Mouse (Mus musculus): ENCODE results near the gene Gm17655.
"Not testable (repeated sequence)": the region's sequence is repeated elsewhere in the genome, so short reads cannot be mapped to it uniquely, and the experiment has no call there.

Gene Gm17655

DNA sequence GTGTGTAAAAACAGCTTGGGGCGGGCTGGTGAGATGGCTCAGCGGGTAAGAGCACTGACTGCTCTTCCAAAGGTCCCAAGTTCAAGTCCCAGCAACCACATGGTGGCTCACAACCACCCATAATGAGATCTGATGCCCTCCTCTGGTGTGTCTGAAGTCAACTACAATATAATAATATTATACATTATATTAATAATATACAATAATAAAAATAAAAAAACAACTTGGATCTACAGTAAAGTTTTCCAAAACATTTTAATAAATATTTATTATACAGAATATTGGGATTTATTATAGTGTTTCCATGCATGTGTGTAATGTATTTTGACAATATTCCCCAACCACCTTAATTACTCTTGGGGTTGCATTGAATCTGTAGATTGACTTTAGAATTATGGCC, at the start of gene Gm17655:
TSS of gene Gm17655 (minus strand) at position 101 of the 400 bp plus-strand sequence.
- DNase-seq (ENCODE audit: low read depth), result not testable (repeated sequence)

- DNase-seq (ENCODE audit: low read depth), result peak; percentile 73
Observed at GRCm38 (mm10) chr5:110109991-110110441, 37.7 kb upstream of the Gm17655 start, which contains the start of gene Zfp605. Gene Zfp605, plus strand, starts transcription at chr5:110110092.

- DNase-seq (ENCODE audit: low read depth), result no peak
Observed at GRCm38 (mm10) chr5:110108305-110108628, 36.0 kb upstream of the Gm17655 start.

DNA sequence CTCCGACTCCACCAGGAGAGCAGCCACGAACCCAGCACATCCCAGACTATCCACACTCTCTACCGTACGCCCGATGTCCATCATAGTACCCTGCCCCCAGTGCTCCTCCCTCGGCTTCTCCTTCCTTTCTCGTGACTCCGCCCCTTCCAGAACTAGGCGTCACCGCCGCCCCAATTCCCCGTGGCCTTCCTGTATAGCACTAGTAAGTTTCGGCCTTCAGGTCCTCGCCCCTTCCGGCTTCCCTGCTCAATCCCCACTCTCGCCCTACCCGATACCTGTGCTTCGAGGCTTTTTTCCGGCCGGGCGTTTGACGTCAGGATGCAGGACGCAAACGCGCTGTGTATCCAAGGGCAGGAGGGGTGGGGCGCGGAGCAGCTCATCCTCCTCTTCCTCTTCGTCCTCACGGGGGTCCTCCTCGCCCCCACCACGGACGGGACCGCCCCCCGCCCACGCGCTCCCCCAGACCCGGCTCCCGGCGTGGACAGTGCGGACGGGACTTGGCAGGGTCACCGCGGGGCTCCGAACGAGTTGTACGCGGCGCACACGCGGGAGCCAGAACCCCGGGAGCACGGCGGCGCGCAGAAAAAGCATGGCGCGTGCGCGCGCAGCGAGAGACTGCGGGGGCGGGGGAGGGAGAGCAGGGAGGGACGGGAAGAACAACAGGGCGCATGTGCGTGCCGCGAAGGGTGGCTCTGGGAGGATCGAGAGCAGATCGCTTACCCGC, 35.4 kb upstream of the Gm17655 start, which contains the start of gene Gtpbp6:
TSS of gene Gtpbp6 (minus strand) at position 617 of the 724 bp plus-strand sequence.
- peak; percentile 96 for DNase-seq (ENCODE audit: low read depth)

DNA sequence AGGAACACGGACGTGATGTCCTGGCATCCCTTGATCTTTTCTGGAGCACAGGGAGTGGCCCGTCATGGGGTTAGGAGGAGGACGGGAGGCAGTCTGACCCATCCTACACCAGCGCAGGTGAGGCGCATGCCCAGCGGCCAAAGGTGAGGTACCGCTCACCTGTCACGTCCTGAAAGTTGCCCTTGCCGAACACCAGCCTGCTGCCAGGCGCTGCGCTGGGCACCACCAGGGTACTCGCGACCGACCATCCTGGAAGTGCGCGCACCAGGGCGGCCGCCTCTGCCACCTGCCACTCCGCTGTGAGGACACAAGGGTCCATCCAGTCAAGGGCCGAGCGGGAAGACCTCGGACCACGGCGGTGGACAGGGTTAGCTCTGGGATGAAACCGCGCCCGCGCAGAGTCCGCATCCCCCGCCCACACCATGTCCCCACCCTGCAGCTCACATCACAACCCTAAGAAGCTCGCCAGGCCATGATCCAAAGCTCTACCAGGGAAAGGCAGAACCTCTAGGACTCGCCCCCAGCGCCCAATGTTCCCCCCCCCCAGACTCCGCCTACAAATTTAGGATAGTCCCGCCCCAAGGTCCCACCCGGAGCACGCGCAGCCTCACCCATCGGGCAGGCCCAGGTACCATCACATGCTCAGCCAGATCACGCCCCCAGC, 34.7 kb upstream of the Gm17655 start:
- DNase-seq (ENCODE audit: low read depth), result no peak

DNA sequence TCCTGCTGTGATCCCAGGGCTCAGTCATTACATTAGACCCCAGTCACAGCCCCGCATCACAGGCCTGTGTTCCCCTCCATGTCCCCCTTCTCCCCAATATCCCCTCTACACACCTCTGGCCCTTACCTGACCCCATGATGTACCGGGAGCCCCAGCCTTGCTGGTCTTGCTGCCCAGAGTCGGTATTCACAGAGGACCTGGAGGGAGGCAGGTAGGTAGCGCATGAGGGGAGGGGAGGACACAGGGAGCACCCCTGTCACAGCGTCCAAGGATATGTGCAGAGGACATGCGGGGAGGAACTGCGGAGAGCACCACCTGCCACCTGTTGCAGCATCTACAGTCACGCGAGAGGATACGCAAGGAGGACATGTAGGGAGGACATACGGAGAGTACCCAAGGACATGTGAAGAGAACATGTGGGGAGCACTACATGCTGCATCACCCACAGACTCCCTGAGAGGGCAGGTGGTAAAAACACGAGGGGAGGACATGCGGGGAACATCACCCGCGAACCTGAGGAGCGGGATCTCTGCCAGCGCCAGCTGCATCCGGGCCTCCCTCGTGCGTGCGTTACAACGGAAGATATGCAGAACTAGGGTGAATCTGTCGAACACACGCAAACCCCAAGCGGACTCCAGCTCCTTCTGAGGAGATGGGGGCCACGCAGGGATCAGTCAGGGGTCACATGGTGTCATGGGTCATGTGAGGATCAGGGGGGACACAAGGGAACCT, 34.0 kb upstream of the Gm17655 start:
- DNase-seq (ENCODE audit: low read depth), result no peak

DNA sequence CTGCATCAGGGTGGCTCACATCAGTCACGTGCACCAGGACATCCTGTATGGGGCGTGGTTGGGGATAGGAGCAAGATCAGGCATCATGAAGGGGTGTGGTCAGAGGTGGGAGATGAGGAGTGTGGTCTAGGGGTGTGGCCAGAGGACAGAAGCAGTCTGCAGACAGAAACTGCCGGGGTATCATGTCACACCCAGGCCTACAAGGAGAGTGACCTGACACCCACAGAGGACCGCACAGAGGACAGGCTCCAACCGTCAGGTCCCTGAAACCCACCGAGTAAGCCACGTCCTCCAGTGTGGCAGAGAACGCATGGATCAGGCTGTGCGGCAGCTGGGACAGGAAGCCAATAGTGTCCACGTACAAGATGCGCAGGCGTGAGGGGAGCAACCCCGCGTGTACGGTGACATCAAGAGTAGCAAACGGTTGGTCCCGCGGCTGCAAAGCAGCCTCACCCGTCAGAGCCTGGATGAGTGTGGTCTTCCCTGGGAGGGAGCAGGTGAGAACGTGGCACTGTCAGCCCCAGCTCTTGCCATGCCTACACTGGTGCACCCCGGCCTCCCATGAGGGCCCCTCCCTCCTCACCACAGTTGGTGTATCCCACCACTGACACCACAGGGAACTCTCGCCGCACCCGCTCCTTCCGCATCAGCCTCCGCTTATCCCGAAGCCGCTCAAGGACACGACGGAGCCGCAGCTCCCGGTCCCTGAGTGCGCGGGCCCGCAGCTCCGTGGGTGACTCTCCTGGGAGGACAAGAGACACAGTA, 32.5 kb upstream of the Gm17655 start:
- DNase-seq (ENCODE audit: low read depth), result no peak

DNA sequence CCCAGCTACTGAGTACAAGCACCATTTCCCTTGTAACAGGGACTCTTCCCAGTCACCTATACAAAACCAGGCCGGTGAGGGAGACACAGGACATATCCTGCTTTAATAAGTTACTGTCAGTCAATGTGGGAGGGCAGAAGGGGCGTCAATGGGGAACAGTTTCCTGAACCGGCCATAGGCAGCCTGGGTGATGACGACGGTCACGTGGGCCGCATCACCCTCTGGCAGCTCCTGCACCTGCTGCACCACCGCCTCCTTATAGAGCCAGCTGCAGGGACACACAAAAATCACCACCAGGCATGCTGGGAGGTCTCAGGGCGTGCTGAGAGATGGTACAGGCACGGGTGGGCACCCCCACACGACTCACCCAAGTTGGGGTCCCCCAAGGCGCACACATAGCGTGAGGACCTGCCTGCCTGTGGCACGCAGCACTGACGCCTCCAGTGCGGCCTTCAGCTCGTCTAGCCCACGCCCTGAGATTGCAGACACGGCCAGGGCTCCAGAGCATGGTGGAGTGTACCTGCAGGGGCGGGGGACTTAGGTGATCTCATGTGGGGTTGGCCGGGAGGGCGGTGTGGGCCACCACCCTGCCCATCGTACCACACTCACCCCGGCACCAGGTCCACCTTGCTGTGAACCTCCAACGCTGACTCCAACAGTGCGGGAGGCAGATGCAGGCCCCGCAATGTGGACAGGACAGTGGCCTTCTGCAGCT, 31.7 kb upstream of the Gm17655 start:
- DNase-seq (ENCODE audit: low read depth), result no peak

DNA sequence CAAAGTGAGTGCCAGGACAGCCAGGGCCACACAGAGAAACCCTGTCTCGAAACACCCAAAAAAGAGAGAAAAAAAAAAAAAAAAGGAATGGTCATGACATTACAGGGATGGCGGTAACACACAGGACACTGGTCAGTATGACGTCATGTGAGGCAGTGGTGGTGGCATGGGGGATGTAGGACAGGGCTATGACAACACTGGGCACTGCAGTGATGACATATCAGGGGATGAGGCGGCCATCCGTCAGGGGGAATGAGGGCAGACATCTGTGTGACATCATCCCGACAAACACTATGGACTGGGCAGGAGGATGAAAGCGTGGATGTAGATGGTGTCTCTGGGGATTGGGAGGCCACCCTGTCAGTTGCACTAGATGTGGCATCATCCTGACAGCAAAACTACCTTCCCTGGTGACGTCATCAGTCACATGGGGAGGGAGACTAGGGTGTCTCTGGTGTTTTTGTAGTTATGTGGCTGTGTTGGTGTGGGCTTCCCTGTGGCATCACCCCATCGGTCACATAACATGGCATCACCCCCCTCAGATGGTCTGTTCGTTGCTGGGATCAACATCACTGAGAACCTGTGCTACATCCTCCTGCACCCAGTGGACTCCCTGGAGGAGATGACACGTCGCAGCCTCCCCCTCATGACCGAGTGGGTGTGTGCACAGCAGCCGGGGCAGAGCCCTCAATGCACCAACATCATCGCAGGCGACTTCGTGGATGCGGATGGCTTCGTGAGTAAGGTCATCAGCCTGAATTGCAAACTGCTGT, 30.7 kb upstream of the Gm17655 start:
- no peak for DNase-seq (ENCODE audit: low read depth)

GRCm38 (mm10) chr5:110102429-110102828, 30.1 kb upstream of the Gm17655 start:
- no peak for DNase-seq (ENCODE audit: low read depth)

DNA sequence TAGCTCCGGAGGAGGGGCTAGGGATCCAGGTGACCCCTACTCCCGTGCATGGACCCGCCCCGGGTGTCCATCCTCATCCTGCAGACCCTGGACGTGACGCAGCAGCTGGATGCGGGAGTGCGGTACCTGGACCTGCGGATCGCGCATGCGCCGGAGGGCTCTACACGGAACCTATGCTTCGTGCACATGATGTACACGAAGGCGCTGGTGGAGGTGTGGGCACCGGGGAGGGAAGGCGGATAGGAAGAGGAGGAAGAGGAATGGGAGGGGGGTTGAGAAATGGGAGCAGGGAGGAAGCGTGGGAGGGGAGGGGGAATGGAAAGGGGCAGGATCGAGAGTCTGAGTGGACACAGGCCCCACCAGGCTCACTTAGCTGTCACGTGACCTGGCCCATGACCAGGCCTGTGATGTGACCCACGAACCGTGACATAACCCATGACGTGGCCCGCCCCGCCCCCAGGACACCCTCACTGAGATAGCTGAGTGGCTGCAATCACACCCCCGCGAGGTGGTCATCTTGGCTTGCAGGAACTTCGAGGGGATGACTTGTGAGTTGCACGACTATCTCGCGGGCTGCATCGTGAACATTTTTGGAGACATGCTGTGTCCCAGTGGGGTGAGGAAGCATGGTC, 29.5 kb upstream of the Gm17655 start:
- DNase-seq (ENCODE audit: low read depth), result no peak

DNA sequence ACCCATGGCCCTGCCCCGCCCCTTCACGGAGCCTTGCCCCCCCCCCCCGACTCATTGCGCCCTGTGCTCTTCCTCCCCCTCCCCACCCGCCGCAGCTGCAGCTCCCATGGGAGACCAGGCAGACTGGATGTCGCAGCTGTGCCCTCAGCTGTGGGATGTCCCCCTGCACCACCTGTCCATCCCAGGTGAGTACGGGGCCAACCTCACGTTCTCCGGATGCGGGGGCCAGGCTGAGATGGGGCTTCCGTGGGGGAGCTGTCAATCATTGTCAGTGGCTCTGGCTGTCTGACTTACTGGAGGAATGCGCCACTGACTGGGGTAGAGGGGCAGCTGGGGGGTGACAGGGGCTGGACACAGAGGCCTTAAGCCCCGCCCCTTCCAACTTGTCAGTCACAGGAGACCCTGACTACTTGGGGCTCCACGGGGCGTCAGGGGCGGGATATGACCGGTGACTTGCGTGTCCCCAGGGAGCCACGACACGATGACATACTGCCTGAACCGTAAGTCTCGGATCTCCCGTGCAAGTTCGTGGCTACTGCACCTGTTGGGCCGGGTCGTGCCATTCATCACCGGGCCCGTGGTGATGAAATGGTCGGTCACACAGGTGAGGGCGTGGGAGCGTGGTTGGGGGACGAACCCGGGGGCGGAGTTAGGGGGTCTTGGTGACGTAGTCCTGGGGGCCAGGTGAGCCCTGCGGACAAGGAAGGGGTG, 28.8 kb upstream of the Gm17655 start:
- no peak for DNase-seq (ENCODE audit: low read depth)

GRCm38 (mm10) chr5:110099656-110100580, 27.6 kb upstream of the Gm17655 start, which contains the start of gene Plcxd1:
Gene Plcxd1, plus strand, starts transcription at chr5:110099969.
- DNase-seq (ENCODE audit: low read depth), result no peak

DNA sequence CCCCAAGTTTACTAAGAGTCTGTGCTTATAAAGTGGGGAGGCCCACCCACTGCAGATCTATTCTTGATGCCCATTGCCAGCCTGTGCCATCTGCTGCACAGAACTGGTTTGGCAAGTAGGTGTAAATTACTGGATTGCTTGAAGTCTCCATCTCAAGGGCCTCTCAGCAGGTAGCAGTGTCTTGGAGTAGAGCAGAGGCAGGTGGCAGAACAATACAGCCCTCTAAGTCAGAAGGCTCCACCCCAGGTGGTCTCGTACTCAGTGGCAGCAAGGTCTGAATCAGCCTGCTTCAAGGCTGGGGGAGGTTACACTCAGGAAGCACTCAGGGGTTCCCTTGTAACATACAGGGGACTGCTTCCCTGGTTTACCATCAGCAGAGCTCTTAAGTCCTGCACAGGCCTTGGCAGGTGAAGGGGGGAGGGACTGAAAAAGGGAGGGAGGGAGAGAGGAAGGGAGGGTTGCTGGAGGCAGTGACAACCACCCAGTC, 26.7 kb upstream of the Gm17655 start:
- DNase-seq (ENCODE audit: low read depth), result no peak

- DNase-seq (ENCODE audit: low read depth), result no peak
Observed at GRCm38 (mm10) chr5:110094847-110095213, 22.5 kb upstream of the Gm17655 start.

GRCm38 (mm10) chr5:110094030-110094846, 21.9 kb upstream of the Gm17655 start, which contains the start of gene Gm35315:
Gene Gm35315, minus strand, starts transcription at chr5:110094420.
- peak; percentile 85 for DNase-seq (ENCODE audit: low read depth)

DNA sequence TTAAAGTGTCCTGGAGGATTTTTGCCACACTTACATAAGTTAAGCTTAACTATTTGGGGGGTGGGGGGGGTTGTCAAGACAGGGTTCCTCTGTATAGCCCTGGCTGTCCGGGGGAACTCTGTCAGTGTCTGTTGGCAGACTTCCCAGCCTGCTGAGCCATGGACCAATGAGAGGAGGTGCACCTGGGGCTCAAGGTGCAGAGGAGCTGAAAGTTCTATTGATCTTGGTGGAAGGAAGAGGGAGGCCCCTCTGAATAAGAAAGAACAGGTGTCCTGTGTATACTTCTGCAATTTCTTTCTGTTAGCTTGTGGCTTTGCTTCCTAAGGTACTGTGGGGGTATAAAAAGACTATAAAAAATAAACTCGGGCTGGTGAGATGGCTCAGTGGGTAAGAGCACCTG, 19.2 kb upstream of the Gm17655 start:
- DNase-seq (ENCODE audit: low read depth), result no peak
